Comparison of ENCODE assay signal across 10 mouse cellular contexts in the genomic region with DNA sequence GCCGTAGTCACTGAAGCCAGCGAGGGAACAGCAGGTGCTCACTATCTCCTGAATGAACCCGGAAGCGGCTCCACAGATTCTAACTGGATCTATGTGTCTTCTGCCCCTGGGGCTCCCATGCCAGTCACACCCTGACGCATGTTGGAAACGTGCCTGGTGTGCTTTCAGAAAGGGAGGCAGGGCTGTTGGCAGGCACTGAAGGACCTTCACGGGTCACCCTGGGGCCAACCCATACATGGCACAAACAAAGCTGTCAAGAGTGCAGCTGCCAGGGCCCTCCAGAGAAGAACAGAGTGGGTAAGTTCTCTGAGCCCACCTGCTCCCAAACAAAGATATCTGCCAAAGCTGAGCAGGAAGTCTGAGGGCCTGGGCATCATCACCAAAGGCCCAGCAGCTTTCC. TPM values are rescaled to one million over a fixed set of nuclear protein-coding genes. Genes with fewer than 3 reads are reported as not detected.
A peak's percentile ranks its signal among the peaks of the same experiment; 100 is the strongest.
DNase-seq lines count a peak whose midpoint lies in the region; ATAC-seq and TF ChIP-seq lines count a peak whose summit lies in the region.
"Had no signal": no experiment of that assay in that cellular context is flagged by ENCODE, and none has a peak within 500 bp of the region (broad histone marks: within the 10 kb centered on the region; RNA-seq: fewer than 3 reads in every experiment).

No protein-coding gene starts in this region.

- no peak for TF ChIP-seq CTCF in lung, adult 2 months (IDR thresholded peaks at IDR 0.05; ENCODE audit: insufficient read depth, low read length)

- no peak overlapping the region for H3K9ac ChIP-seq in heart, embryonic 11.5 days (ENCODE audit: low read depth, low read length)
- peak overlapping the region; percentile 53 for H3K9ac ChIP-seq in heart, embryonic 16.5 days (ENCODE audit: low read length)

- 70% methylated on average over 7 of the region's 7 CpGs for WGBS in heart, embryonic 11.5 days (ENCODE audit: insufficient replicate concordance)
- WGBS in heart, embryonic 16.5 days: 40% methylated on average over 7 of the region's 7 CpGs
- WGBS in lung, adult 2 months: 45% methylated on average over 7 of the region's 7 CpGs

- ATAC-seq in heart, embryonic 11.5 days (replicated peaks; ENCODE audit: insufficient number of reproducible peaks, low FRiP score, low TSS enrichment): no peak
- peak; percentile 85 for ATAC-seq in heart, embryonic 16.5 days (replicated peaks; ENCODE audit: extremely low read depth, insufficient read depth, low FRiP score)

- no peak overlapping the region for H3K27ac ChIP-seq in heart, embryonic 11.5 days (ENCODE audit: low read depth, low read length)
- peak overlapping the region; percentile 83 for H3K27ac ChIP-seq in heart, embryonic 16.5 days (ENCODE audit: low read length)

- H3K4me2 ChIP-seq in heart, embryonic 11.5 days: no peak overlapping the region
- peak overlapping the region; percentile 39 for H3K4me2 ChIP-seq in heart, embryonic 16.5 days (ENCODE audit: low read depth, low read length)

- no peaks in the 10 kb centered on the region for H3K36me3 ChIP-seq in heart, embryonic 11.5 days (ENCODE audit: control insufficient read depth, insufficient read depth, low read length)
- H3K36me3 ChIP-seq in heart, embryonic 16.5 days (ENCODE audit: control insufficient read depth, insufficient read depth): no peaks in the 10 kb centered on the region

- no peaks in the 10 kb centered on the region for H3K9me3 ChIP-seq in heart, embryonic 11.5 days (replicated peaks; ENCODE audit: control insufficient read depth, low read length)
- no peaks in the 10 kb centered on the region for H3K9me3 ChIP-seq in heart, embryonic 16.5 days (replicated peaks; ENCODE audit: control insufficient read depth, low read length)

- H3K4me1 ChIP-seq in heart, embryonic 11.5 days (ENCODE audit: control insufficient read depth, insufficient read depth, low read length): peaks cover 18% of the 10 kb centered on the region; the same call in 1 of the 2 replicates
- peaks cover 39% of the 10 kb centered on the region for H3K4me1 ChIP-seq in heart, embryonic 16.5 days (ENCODE audit: control insufficient read depth, insufficient read depth, low read length)
- peaks cover 2% of the 10 kb centered on the region; the same call in 1 of the 2 replicates for H3K4me1 ChIP-seq in lung, adult 2 months (ENCODE audit: control insufficient read depth, insufficient read depth, low read length)

- H3K4me3 ChIP-seq in heart, embryonic 11.5 days (ENCODE audit: low read depth, low read length): no peak overlapping the region
- no peak overlapping the region for H3K4me3 ChIP-seq in heart, embryonic 16.5 days (ENCODE audit: low read length)
- H3K4me3 ChIP-seq in lung, adult 2 months (replicated peaks; ENCODE audit: extremely low read depth, low read depth, low read length): no peak overlapping the region

- peaks cover 3% of the 10 kb centered on the region; the same call in 1 of the 2 replicates for H3K27me3 ChIP-seq in heart, embryonic 11.5 days (ENCODE audit: control insufficient read depth, insufficient read depth, low read length)
- H3K27me3 ChIP-seq in heart, embryonic 16.5 days (ENCODE audit: control insufficient read depth, insufficient read depth, low read length): no peaks in the 10 kb centered on the region

- peak; percentile 76 to 83 for DNase-seq in heart, adult 18-20 months
- DNase-seq in adrenal gland, adult 18-20 months (ENCODE audit: low spot score in 2 of 2): peak; percentile 36 to 52
- DNase-seq in lung, adult 2 months: peak; percentile 49
- DNase-seq in urinary bladder, adult 2 months (ENCODE audit: low spot score): no peak
- DNase-seq in thymus, postnatal 0 days (ENCODE audit: low spot score): no peak
- no peak for DNase-seq in layer of hippocampus, postnatal 36 days
- DNase-seq: cerebellum, adult 9-11 months had no signal

- TF ChIP-seq POLR2A in lung, adult 2 months (IDR thresholded peaks at IDR 0.05; ENCODE audit: borderline replicate concordance, extremely low read depth, low read depth, low read length): no peak

RNA-seq across cellular contexts. Expression of gene Rab17, which starts 1.9 kb away (rescaled TPM):
- 1 to 10 TPM; 2.4 to 2.9 TPM for total RNA-seq in heart, adult 18-20 months (2021)
- 0.63 TPM in 1 of 2 replicates, not detected in the other for polyA plus RNA-seq in heart, embryonic 11.5 days (2014; fragmentation: Nextera tagmentation; extraction: Ambion mirVana)
- not detected for total RNA-seq in adrenal gland, adult 18-20 months (2021)
- 3.8 and 4.6 TPM in 2 replicates for polyA plus RNA-seq in heart, embryonic 16.5 days (2015; fragmentation: Nextera tagmentation; extraction: Ambion mirVana)
- 1.2 and 1.7 TPM in 2 replicates for polyA plus RNA-seq in lung, adult 2 months (2012; rRNA removed)
- polyA plus RNA-seq in urinary bladder, adult 2 months (2012; rRNA removed): 4.2 and 6.0 TPM in 2 replicates
- 0.94 and 1.1 TPM in 2 replicates for polyA plus RNA-seq in thymus, postnatal 0 days (2015; fragmentation: Nextera tagmentation; extraction: Ambion mirVana)
- total RNA-seq in layer of hippocampus, postnatal 36 days (2021): not detected
- total RNA-seq: left cerebral cortex, adult 18-20 months had no signal

RNA-seq across cellular contexts. Expression of gene Prlh, which starts 14.7 kb away (rescaled TPM):
- not detected for total RNA-seq in heart, adult 18-20 months (2021)
- polyA plus RNA-seq in heart, embryonic 11.5 days (2014; fragmentation: Nextera tagmentation; extraction: Ambion mirVana): not detected in 2 replicates
- total RNA-seq in adrenal gland, adult 18-20 months (2021): not detected
- polyA plus RNA-seq in heart, embryonic 16.5 days (2015; fragmentation: Nextera tagmentation; extraction: Ambion mirVana): not detected in 2 replicates
- polyA plus RNA-seq in lung, adult 2 months (2012; rRNA removed): not detected in 2 replicates
- polyA plus RNA-seq in urinary bladder, adult 2 months (2012; rRNA removed): not detected in 2 replicates
- polyA plus RNA-seq in thymus, postnatal 0 days (2015; fragmentation: Nextera tagmentation; extraction: Ambion mirVana): not detected in 2 replicates
- total RNA-seq in layer of hippocampus, postnatal 36 days (2021): not detected
- total RNA-seq: left cerebral cortex, adult 18-20 months had no signal

RNA-seq across cellular contexts. Expression of gene Lrrfip1, which starts 31.0 kb away (rescaled TPM):
- 10 to 100 TPM; 62.9 to 67.0 TPM for total RNA-seq in heart, adult 18-20 months (2021)
- polyA plus RNA-seq in heart, embryonic 11.5 days (2014; fragmentation: Nextera tagmentation; extraction: Ambion mirVana): 115 and 138 TPM in 2 replicates
- 10 to 100 TPM; 48.2 to 53.4 TPM for total RNA-seq in adrenal gland, adult 18-20 months (2021)
- polyA plus RNA-seq in heart, embryonic 16.5 days (2015; fragmentation: Nextera tagmentation; extraction: Ambion mirVana): 156 TPM in 2 replicates
- polyA plus RNA-seq in lung, adult 2 months (2012; rRNA removed): 30.5 and 38.1 TPM in 2 replicates
- 125 and 127 TPM in 2 replicates for polyA plus RNA-seq in urinary bladder, adult 2 months (2012; rRNA removed)
- 59.8 and 61.1 TPM in 2 replicates for polyA plus RNA-seq in thymus, postnatal 0 days (2015; fragmentation: Nextera tagmentation; extraction: Ambion mirVana)
- 10 to 100 TPM; 75.3 to 80.9 TPM for total RNA-seq in layer of hippocampus, postnatal 36 days (2021)

RNA-seq across cellular contexts. Expression of gene Mlph, which starts 52.7 kb away (rescaled TPM):
- 1 to 10 TPM; 1.1 to 1.5 TPM for total RNA-seq in heart, adult 18-20 months (2021)
- 0.16 TPM in 1 of 2 replicates, not detected in the other for polyA plus RNA-seq in heart, embryonic 11.5 days (2014; fragmentation: Nextera tagmentation; extraction: Ambion mirVana)
- 1 to 10 TPM; 3.9 to 4.9 TPM for total RNA-seq in adrenal gland, adult 18-20 months (2021)
- polyA plus RNA-seq in heart, embryonic 16.5 days (2015; fragmentation: Nextera tagmentation; extraction: Ambion mirVana): 0.33 and 0.66 TPM in 2 replicates
- 10.3 and 13.5 TPM in 2 replicates for polyA plus RNA-seq in lung, adult 2 months (2012; rRNA removed)
- 6.0 and 7.2 TPM in 2 replicates for polyA plus RNA-seq in urinary bladder, adult 2 months (2012; rRNA removed)
- 0.45 and 0.55 TPM in 2 replicates for polyA plus RNA-seq in thymus, postnatal 0 days (2015; fragmentation: Nextera tagmentation; extraction: Ambion mirVana)
- total RNA-seq in layer of hippocampus, postnatal 36 days (2021): 1 to 10 TPM in 1 of 2 experiments, under 1 TPM in 1; 0.60 to 1.8 TPM

Comparison
In these comparisons a context has a peak if more than half of its experiments do, and no peak if none do; other contexts are left out.
1. DNase-seq: peak in heart, adult 18-20 months (2 of 2), adrenal gland, adult 18-20 months (2 of 2) and lung, adult 2 months (single experiment); none in urinary bladder, adult 2 months (single experiment), thymus, postnatal 0 days (single experiment) and layer of hippocampus, postnatal 36 days (0 of 2).